Mouse (Mus musculus): ENCODE data around the gene Vmn2r104. TPM values are rescaled to one million over a fixed set of nuclear protein-coding genes. Genes with fewer than 3 reads are reported as not detected.

Vmn2r104 gene
- not detected in 2 replicates for polyA plus RNA-seq (2015; fragmentation: Nextera tagmentation; extraction: Ambion mirVana)

DNA sequence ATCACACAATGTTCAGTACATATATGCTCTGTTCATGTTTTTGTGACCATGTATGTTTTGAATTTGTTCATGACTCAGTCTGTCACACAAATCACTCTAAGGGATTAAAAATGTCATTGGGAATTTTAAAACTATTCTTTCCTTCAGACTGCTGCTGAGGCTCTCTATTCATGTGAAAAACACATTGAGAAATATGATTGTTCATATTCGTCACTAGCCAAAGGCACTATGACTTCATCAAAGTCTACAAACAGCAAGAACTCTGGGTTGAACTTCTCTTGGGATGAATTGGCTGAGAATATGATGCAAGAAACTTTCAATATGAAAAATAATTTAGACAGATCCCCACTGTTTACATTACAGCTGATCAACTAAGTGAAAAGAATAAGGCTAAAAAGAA is at the start of gene Vmn2r104:
TSS of gene Vmn2r104 (minus strand) at position 101 of the 400 bp plus-strand sequence.
- WGBS: 89% methylated on average over 1 of the region's 1 CpGs
- no peak within 1 kb of the TSS for H3K27ac ChIP-seq
- no peak for ATAC-seq (replicated peaks; ENCODE audit: low FRiP score)
- H3K4me1 ChIP-seq: no peaks in the 10 kb centered on the region
- H3K9me3 ChIP-seq (replicated peaks): peaks cover 27% of the 10 kb centered on the region
- H3K27me3 ChIP-seq: no peaks in the 10 kb centered on the region
- H3K9ac ChIP-seq: no peak within 1 kb of the TSS
- no peak within 1 kb of the TSS for H3K4me3 ChIP-seq (replicated peaks)
- no peak within 1 kb of the TSS for H3K4me2 ChIP-seq
- no peaks in the 10 kb centered on the region for H3K36me3 ChIP-seq

DNA sequence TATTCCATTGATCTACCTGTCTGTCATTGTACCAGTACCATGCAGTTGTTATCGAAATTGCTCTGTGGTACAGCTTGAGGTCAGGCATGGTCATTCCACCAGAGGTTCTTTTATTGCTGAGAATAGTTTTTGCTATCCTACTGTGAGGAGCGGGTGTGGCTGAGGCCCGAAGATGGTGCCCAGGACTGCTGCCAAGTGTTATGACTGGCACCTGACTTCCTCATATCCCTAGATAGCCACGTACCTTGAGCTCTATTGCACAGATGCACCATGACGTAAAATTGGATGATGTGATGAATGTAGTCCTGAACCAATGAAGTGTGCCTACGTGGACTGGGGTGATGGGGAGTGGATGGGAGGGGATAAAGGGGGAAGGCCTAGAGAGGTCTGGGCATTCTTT is 26.0 kb upstream of the Vmn2r104 start:
- Histone ChIP-seq H3K4me3 (replicated peaks) (no peak overlapping the region), H3K27ac (no peak overlapping the region), H3K9ac (no peak overlapping the region), H3K27me3 (no peaks in the 10 kb centered on the region), H3K9me3 (replicated peaks) (peaks cover 5% of the 10 kb centered on the region; the same call in 1 of the 2 replicates), H3K4me1 (no peaks in the 10 kb centered on the region), H3K36me3 (no peaks in the 10 kb centered on the region), H3K4me2 (no peak overlapping the region)
- 83% methylated on average over 6 of the region's 6 CpGs for WGBS
- ATAC-seq (replicated peaks; ENCODE audit: low FRiP score): no peak

DNA sequence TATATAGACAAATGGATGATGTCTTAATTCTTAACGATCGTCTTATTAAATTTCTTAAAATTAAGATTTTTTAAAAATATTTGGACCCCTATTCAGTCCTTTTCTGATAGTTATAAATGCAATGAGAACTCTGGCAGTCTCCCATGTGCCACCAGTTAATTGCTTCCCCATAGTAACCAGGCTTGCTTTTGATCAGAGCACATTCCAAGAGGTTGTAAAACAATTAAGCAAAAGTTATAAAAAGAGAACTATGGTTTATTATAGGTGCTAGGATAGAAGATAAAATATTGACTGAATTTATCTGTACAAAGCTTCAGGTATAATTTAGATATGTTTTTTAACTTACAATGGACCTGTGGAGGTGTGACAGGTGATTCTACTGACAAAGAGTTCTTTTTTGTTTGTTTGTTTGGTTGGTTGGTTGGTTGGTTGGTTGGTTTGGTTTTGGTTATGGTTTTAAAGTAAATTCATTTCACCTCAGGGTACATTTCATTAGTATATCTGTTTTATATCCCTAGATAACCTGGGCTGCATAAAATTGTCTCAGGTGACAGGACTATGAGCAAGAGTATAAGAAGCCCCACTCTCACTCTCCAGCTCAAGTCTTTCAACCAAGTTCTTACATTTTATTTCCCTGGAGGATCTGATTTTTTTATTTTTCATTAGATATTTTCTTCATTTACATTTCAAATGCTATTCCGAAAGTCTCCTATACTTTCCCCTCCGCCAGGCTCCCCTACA is 23.7 kb upstream of the Vmn2r104 start:
- no peak overlapping the region for H3K27ac ChIP-seq
- 91% methylated on average over 4 of the region's 4 CpGs for WGBS
- no peak for ATAC-seq (replicated peaks; ENCODE audit: low FRiP score)
- no peaks in the 10 kb centered on the region for H3K4me1 ChIP-seq
- H3K4me2 ChIP-seq: no peak overlapping the region
- peaks cover 5% of the 10 kb centered on the region; the same call in 1 of the 2 replicates for H3K9me3 ChIP-seq (replicated peaks)
- H3K4me3 ChIP-seq (replicated peaks): no peak overlapping the region
- no peaks in the 10 kb centered on the region for H3K36me3 ChIP-seq
- H3K27me3 ChIP-seq: no peaks in the 10 kb centered on the region
- no peak overlapping the region for H3K9ac ChIP-seq

Other genes starting within 250 kb of the Vmn2r104 start
- not detected in 2 replicates for gene Fpr-rs7, start 65.9 kb upstream of the Vmn2r104 start, polyA plus RNA-seq (2015; fragmentation: Nextera tagmentation; extraction: Ambion mirVana)
- not detected in 2 replicates for gene Fpr-rs6, start 134.8 kb upstream of the Vmn2r104 start, polyA plus RNA-seq (2015; fragmentation: Nextera tagmentation; extraction: Ambion mirVana)
- gene Vmn2r105, start 186.7 kb upstream of the Vmn2r104 start, polyA plus RNA-seq (2015; fragmentation: Nextera tagmentation; extraction: Ambion mirVana): not detected in 2 replicates
- gene Vmn2r106, start 237.2 kb upstream of the Vmn2r104 start, polyA plus RNA-seq (2015; fragmentation: Nextera tagmentation; extraction: Ambion mirVana): not detected in 2 replicates